Mouse (Mus musculus) left cerebral cortex, adult 2 months (tissue): ENCODE measurements around the gene Mzf1. TPM values are rescaled to one million over a fixed set of nuclear protein-coding genes. Genes with fewer than 3 reads are reported as not detected.

ENCODE experiments used
- DNase-seq, 2 experiments: peaks; one replicate each; pipeline ENCODE4 v3.0.0; 2021 to 2022; ENCODE audit warnings: low spot score in 2 of 2, mixed read lengths in 1 of 2; ENCODE audit errors: extremely low spot score in 1 of 2
- H3K27ac ChIP-seq: fragments of 200-600 bp; 2 replicates; pipeline ENCODE4 v1.8.1; 2022
- H3K4me3 ChIP-seq: fragments of 200-600 bp; 2 replicates; pipeline ENCODE4 v1.8.1; 2022
- CTCF ChIP-seq: fragments of 200-600 bp; IDR thresholded peaks from 2 replicates; pipeline ENCODE4 v1.8.1; 2022; ENCODE audit warnings: antibody characterized with exemption, mild to moderate bottlenecking, moderate library complexity
- intact Hi-C: fragments of 180-260 bp; cut with DNase I; formaldehyde crosslinking; loops from one replicate; pipeline ENCODE4 v1.15.1; 2025
- total RNA-seq, 2 experiments: library from RNA; stranded (reverse); gene quantifications; 2 replicates each; pipeline ENCODE4 v1.2.3; 2021

The Mzf1 gene
- total RNA-seq, 2 experiments from 2014 or later = 10.2 to 10.6 TPM

GRCm38 (mm10) chr7:12998053-12998452 lies 56.5 kb downstream of the Mzf1 start, which contains the start of gene Slc27a5:
Gene Slc27a5 (minus strand): TSS chr7:12998192.
- Histone ChIP-seq H3K4me3 (no peak within 1 kb of the TSS), H3K27ac (no peak within 1 kb of the TSS)
- intact Hi-C loops = no loop called here
- TF ChIP-seq CTCF = no peak
- no peak for DNase-seq

- intact Hi-C loops = no loop called here
- H3K27ac ChIP-seq = no peak overlapping the region
- DNase-seq = no peak
- TF ChIP-seq CTCF = no peak
- no peak overlapping the region for H3K4me3 ChIP-seq
Measured at GRCm38 (mm10) chr7:12997230-12997629, 57.3 kb downstream of the Mzf1 start.

GRCm38 (mm10) chr7:12995862-12996261 lies 58.7 kb downstream of the Mzf1 start:
- no peak for TF ChIP-seq CTCF
- H3K4me3 ChIP-seq = no peak overlapping the region
- no peak for DNase-seq

GRCm38 (mm10) chr7:12993148-12993547 lies 61.4 kb downstream of the Mzf1 start:
- no peak for DNase-seq
- intact Hi-C loops = no loop called here
- Histone ChIP-seq H3K27ac (no peak overlapping the region), H3K4me3 (no peak overlapping the region)
- TF ChIP-seq CTCF = no peak

More at GRCm38 (mm10) chr7:12995862-12996261, 58.7 kb downstream of the Mzf1 start:
- no peak overlapping the region for H3K27ac ChIP-seq
- intact Hi-C loops = no loop called here

Other genes starting within 250 kb of the Mzf1 start
- 10 to 100 TPM; 22.9 to 24.6 TPM for gene Zfp329, start 235.9 kb downstream of the Mzf1 start, total RNA-seq
- gene Zfp110, start 220.0 kb downstream of the Mzf1 start, total RNA-seq = 10 to 100 TPM; 12.5 to 13.5 TPM
- gene Zfp128, start 173.6 kb downstream of the Mzf1 start, total RNA-seq = 1 to 10 TPM; 8.0 to 8.2 TPM
- gene Zscan22, start 156.9 kb downstream of the Mzf1 start, total RNA-seq = 10 to 100 TPM; 16.2 to 17.0 TPM
- 100 to 1,000 TPM; 374 to 377 TPM for gene Rps5, start 132.5 kb downstream of the Mzf1 start, total RNA-seq
- 1 to 10 TPM; 1.1 to 1.2 TPM for gene Rnf225, start 127.3 kb downstream of the Mzf1 start, total RNA-seq
- 10 to 100 TPM; 11.0 TPM for gene Zfp324, start 88.9 kb downstream of the Mzf1 start, total RNA-seq
- gene Zfp446, start 76.9 kb downstream of the Mzf1 start, total RNA-seq = 1 to 10 TPM; 7.9 to 9.0 TPM
- gene Slc27a5, start 56.6 kb downstream of the Mzf1 start, total RNA-seq = under 1 TPM in 1 of 2 experiments, not detected in 1; 0.44 TPM
- gene Trim28, start 55.6 kb downstream of the Mzf1 start, total RNA-seq = 100 to 1,000 TPM; 220 to 221 TPM
- 10 to 100 TPM; 34.0 to 35.8 TPM for gene Zbtb45, start 44.7 kb downstream of the Mzf1 start, total RNA-seq
- 100 to 1,000 TPM; 134 to 150 TPM for gene Chmp2a, start 20.0 kb downstream of the Mzf1 start, total RNA-seq
- 100 to 1,000 TPM; 220 to 227 TPM for gene Ube2m, start 16.5 kb downstream of the Mzf1 start, total RNA-seq
- gene Vmn1r85, start 40.4 kb upstream of the Mzf1 start, total RNA-seq = not detected
- not detected for gene Vmn1r86, start 65.2 kb upstream of the Mzf1 start, total RNA-seq
- not detected for gene Vmn1r87, start 85.4 kb upstream of the Mzf1 start, total RNA-seq
- under 1 TPM; 0.07 to 0.16 TPM for gene Vmn1r88, start 104.8 kb upstream of the Mzf1 start, total RNA-seq
- not detected for gene Vmn1r89, start 158.3 kb upstream of the Mzf1 start, total RNA-seq
- 1 to 10 TPM; 7.7 to 9.9 TPM for gene Lig1, start 222.5 kb upstream of the Mzf1 start, total RNA-seq
- gene Zswim9, start 224.0 kb upstream of the Mzf1 start, total RNA-seq = 10 to 100 TPM; 15.7 to 16.5 TPM